Mouse (Mus musculus) frontal cortex, postnatal 14 days (tissue): ENCODE measurements at regions not wholly inside any gene's neighbourhood (a gene's known extent, or its start where the extent isn't known, plus 50 kb on each side); places are given as distances from the start of the nearest gene placed in this dataset.

Experiments
- DNase-seq, 2 experiments: peaks; one replicate each; pipeline ENCODE4 v3.0.0; 2022; ENCODE audit warnings: low spot score in 2 of 2

DNA sequence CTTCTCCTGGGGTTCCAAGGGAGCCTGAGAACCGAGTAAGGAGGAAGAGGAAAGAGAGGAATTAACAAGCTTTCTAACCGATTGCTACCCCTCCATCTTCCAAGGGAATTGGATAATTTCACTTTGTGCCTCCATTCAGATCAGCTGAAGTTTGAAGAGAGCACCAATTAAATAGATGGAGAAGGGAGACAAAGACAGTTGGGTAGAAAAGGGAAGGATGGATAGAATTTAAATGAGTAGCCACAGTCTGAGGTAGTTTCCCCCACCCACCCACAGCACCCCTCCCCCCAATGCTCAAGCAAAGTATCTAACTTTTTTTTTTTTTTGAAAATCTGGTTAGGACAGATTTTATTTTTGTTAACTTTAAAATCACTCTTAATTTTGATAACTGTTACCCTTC is 87.2 kb upstream of the Slc7a11 start:
- DNase-seq = no peak

GRCm38 (mm10) chr3:50524006-50524405 is 80.6 kb upstream of the Slc7a11 start:
- no peak for DNase-seq

DNA sequence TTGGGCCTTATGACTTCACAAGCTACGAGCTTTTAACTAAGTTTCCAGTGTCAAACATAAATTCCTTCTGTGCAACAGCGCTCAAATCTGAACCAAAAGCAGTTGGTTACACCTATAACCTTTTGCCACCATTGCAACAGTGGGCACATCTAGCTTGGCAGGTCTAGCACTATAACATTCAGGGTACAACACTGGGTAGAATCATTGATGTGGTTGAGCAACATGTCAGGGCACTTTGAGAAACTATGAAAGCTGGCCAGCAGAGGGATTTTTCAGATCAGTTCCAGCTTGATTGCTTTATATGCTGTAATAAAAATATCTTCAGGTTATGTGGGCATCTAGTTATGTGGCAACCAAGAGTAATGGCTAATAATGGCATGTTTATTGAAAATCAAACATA is 63.8 kb upstream of the Slc7a11 start:
- no peak for DNase-seq
